ENCODE assay signal across 9 mouse cellular contexts in the genomic region with DNA sequence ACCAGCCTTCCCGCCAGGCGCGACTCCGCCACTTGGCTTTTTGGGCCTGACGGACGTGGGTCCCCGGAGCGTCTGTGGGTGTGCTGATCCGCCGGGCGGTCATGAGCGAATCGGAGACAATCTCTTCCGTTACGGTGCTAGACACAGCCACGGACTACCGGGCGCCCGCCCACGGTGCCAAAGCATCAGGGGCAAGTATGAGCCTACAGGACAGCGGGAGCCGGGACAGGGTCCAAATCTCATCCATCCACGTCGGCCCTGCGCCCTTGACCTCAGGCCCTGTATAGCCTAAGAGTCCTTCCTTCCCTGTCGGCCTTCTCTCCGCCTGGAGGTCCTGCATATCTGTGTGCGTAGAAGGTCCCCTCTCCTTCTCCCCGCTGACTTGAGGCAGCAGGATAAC. TPM values are rescaled to one million over a fixed set of nuclear protein-coding genes. Genes with fewer than 3 reads are reported as not detected.
DNase-seq lines count a peak whose midpoint lies in the region; ATAC-seq lines count a peak whose summit lies in the region.
"Had no signal": no experiment of that assay in that cellular context is flagged by ENCODE, and none has a peak within 500 bp of the region (broad histone marks: within the 10 kb centered on the region; RNA-seq: fewer than 3 reads in every experiment).

A gene (plus strand): TSS at position 301 of the 400 bp plus-strand sequence.

- H3K36me3 ChIP-seq in heart, embryonic 16.5 days (ENCODE audit: control insufficient read depth, insufficient read depth) = peaks cover 21% of the 10 kb centered on the region
- peaks cover 73% of the 10 kb centered on the region for H3K36me3 ChIP-seq in hindbrain, embryonic 13.5 days
- H3K36me3 ChIP-seq in midbrain, embryonic 14.5 days (ENCODE audit: control insufficient read depth, insufficient read depth, low read length) = peaks cover 10% of the 10 kb centered on the region; the same call in 1 of the 2 replicates

- H3K4me3 ChIP-seq in heart, embryonic 16.5 days (ENCODE audit: low read length) = peak within 1 kb of the TSS; percentile 30
- peak within 1 kb of the TSS; percentile 36 for H3K4me3 ChIP-seq in hindbrain, embryonic 13.5 days
- peak within 1 kb of the TSS; percentile 28 for H3K4me3 ChIP-seq in midbrain, embryonic 14.5 days (replicated peaks; ENCODE audit: low read depth, low read length)

- no peak for DNase-seq in heart, adult 11 months
- peak; percentile 70 for DNase-seq in ZHBTc4 (ENCODE audit: low read depth, low spot score)
- no peak for DNase-seq in midbrain, embryonic 14.5 days
- DNase-seq in gastrocnemius, adult 18-20 months (ENCODE audit: low spot score) = no peak
- DNase-seq in thymus, postnatal 10 days (ENCODE audit: low spot score in 2 of 2) = no peak

- H3K9ac ChIP-seq in heart, embryonic 16.5 days (ENCODE audit: low read length) = no peak within 1 kb of the TSS
- H3K9ac ChIP-seq in hindbrain, embryonic 13.5 days = peak within 1 kb of the TSS; percentile 46; the same call in 1 of the 2 replicates
- peak within 1 kb of the TSS; percentile 13; the same call in 1 of the 2 replicates for H3K9ac ChIP-seq in midbrain, embryonic 14.5 days (replicated peaks; ENCODE audit: low read length)

- peaks cover 40% of the 10 kb centered on the region for H3K9me3 ChIP-seq in heart, embryonic 16.5 days (replicated peaks; ENCODE audit: control insufficient read depth, low read length)
- peaks cover 75% of the 10 kb centered on the region for H3K9me3 ChIP-seq in hindbrain, embryonic 13.5 days
- peaks cover 73% of the 10 kb centered on the region for H3K9me3 ChIP-seq in midbrain, embryonic 14.5 days (ENCODE audit: control insufficient read depth, low read length)

- no peak for ATAC-seq in heart, embryonic 16.5 days (replicated peaks; ENCODE audit: extremely low read depth, insufficient read depth, low FRiP score)
- no peak for ATAC-seq in hindbrain, embryonic 13.5 days (ENCODE audit: low FRiP score)
- no peak; the same call in 1 of the 2 replicates for ATAC-seq in midbrain, embryonic 14.5 days (ENCODE audit: low FRiP score, low TSS enrichment)
- no peak for ATAC-seq in erythroblast, adult 5-6 weeks (replicated peaks; ENCODE audit: low FRiP score, poor library complexity, severe bottlenecking)

- H3K4me1 ChIP-seq in heart, embryonic 16.5 days (ENCODE audit: control insufficient read depth, insufficient read depth, low read length) = no peaks in the 10 kb centered on the region
- H3K4me1 ChIP-seq in hindbrain, embryonic 13.5 days (replicated peaks) = no peaks in the 10 kb centered on the region; the same call in 1 of the 2 replicates
- no peaks in the 10 kb centered on the region for H3K4me1 ChIP-seq in midbrain, embryonic 14.5 days (ENCODE audit: control insufficient read depth, insufficient read depth, low read length)

- peak within 1 kb of the TSS; percentile 59 for H3K4me2 ChIP-seq in heart, embryonic 16.5 days (ENCODE audit: low read depth, low read length)
- H3K4me2 ChIP-seq in hindbrain, embryonic 13.5 days = peak within 1 kb of the TSS; percentile 52
- peak within 1 kb of the TSS; percentile 47 for H3K4me2 ChIP-seq in midbrain, embryonic 14.5 days (ENCODE audit: low read length)

- no peak within 1 kb of the TSS for H3K27ac ChIP-seq in heart, embryonic 16.5 days (ENCODE audit: low read length)
- H3K27ac ChIP-seq in hindbrain, embryonic 13.5 days = 0 out of 2 replicates have a peak within 1 kb of the TSS, but pooled peaks have one; percentile 26
- no peak within 1 kb of the TSS for H3K27ac ChIP-seq in midbrain, embryonic 14.5 days (replicated peaks; ENCODE audit: low read depth, low read length)

- 34% methylated on average over 29 of the region's 29 CpGs for WGBS in heart, embryonic 16.5 days
- 40% methylated on average over 29 of the region's 29 CpGs for WGBS in hindbrain, embryonic 13.5 days
- WGBS in midbrain, embryonic 14.5 days = 42% methylated on average over 29 of the region's 29 CpGs

- H3K27me3 ChIP-seq in heart, embryonic 16.5 days (ENCODE audit: control insufficient read depth, insufficient read depth, low read length) = no peaks in the 10 kb centered on the region; the same call in 1 of the 2 replicates
- peaks cover 3% of the 10 kb centered on the region; the same call in 1 of the 2 replicates for H3K27me3 ChIP-seq in hindbrain, embryonic 13.5 days
- no peaks in the 10 kb centered on the region for H3K27me3 ChIP-seq in midbrain, embryonic 14.5 days (ENCODE audit: control insufficient read depth, insufficient read depth, low read length)

RNA-seq across cellular contexts. Expression of the gene that starts here (rescaled TPM):
- not detected in 2 replicates for polyA plus RNA-seq in heart, embryonic 16.5 days (2015; fragmentation: Nextera tagmentation; extraction: Ambion mirVana)
- 0.14 and 0.16 TPM in 2 replicates for polyA plus RNA-seq in hindbrain, embryonic 13.5 days (2015; fragmentation: Nextera tagmentation; extraction: Ambion mirVana)
- polyA plus RNA-seq in midbrain, embryonic 14.5 days (2014; fragmentation: Nextera tagmentation; extraction: Ambion mirVana) = 0.30 TPM in 1 of 2 replicates, not detected in the other
- not detected for total RNA-seq in gastrocnemius, adult 18-20 months (2021)
- total RNA-seq in erythroblast, adult 5-6 weeks (2015; ENCODE audit: low replicate concordance) = not detected in 2 replicates
- not detected in 2 replicates for total RNA-seq in erythroblast, adult 5-6 weeks (2017; ENCODE audit: low replicate concordance)
- polyA plus RNA-seq: gonadal fat pad, adult 2 months had no signal
